Mouse (Mus musculus): ENCODE measurements at regions not wholly inside any gene's neighbourhood (a gene's known extent, or its start where the extent isn't known, plus 50 kb on each side); places are given as distances from the start of the nearest gene placed in this dataset.
A peak's percentile ranks its signal among the peaks of the same experiment; 100 is the strongest.

DNA sequence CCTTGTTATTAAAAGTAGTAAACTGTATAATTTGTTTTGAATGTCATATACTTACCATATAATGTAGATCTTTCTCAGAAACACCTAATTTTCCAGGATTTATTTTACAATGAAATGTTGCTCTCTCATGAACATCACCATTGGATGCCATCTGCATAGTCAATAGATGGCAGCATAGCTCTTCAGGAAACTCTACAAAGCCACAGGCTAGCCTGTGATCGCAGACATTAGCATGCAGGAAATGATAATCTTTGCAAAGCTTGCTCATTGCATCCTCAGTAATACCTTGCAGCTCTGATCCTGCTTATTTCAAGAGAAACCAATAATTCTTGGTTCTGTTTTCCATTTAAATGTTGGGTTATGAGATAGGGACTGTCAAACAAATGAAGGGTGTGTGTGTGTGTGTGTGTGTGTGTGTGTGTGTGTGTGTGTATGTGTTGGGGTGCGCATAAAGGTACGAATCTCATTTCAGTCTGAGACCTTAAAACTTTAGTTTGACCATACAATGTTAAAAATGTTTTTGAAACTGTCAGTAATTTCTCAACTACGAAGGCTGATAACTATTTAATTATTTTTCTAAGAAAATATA is 1595.1 kb upstream of the Pcdh10 start:
- peak in 1 of 2 experiments; percentile 12 for DNase-seq (ENCODE audit: low spot score in 2 of 2)

DNA sequence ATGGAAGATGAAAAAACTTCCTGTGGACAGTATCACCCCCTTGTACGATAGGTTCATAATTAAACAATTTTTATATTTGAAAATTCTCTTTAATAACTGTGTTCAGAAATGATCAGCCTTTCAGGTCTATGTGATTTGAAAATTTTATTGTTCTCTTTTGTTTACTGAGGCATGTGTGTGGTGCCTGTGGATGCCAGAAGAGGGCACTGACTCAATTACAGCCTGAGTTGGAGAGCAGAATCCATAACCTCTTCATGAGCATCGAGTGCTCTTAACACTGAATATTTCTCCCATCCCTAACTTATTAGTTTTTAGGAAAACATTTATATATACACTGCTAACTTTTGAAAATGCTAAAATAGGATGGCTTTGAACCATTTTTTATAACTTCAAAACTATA is 1594.0 kb upstream of the Pcdh10 start:
- DNase-seq (ENCODE audit: low spot score in 2 of 2) = no peak
